30 mouse cellular contexts compared by ENCODE assay signal in the genomic region with DNA sequence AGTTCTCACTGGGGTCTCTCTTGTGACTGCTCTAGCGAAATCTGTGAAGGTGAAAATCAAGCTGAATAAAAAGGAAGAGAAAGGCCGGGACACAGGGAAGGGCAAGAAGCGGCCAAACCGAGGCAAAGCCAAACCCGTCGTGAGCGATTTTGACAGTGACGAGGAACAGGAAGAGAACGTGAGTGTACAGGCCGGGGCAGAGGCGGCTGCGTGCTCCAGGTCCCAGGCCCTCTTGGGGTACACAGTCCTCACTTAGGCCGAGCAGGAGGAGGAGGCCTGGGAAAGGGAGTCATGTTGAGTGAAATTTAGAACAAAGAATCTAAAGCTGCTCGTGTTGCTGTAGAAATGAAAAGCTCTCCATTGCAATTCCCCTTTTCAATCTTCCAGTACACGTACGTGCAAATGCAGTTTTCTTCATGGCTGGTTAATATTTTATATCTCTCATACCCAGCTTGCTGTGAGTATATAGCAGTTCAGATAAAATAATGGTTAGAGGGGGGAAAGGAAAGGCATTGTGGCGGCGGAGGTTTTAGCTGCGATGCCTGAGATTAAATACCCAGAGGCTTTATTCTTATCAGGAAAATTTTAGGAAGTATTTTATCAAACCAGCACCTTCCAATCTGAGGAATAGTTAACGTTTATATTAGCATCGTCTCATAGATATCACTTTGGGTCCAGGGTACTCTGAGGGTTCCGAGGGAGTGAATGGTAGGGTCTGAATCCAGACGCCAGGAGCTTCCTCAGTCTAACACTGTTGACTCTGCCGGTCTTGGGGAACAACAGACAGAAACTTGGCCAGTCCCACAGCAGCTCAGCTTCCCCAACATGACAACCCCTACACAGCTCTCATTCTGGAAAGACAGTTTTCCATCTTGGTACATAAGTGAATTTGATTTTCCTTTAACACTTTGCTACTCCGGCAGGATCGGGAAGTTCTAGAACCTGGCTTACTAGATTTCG.
DNase-seq lines count a peak whose midpoint lies in the region; ATAC-seq and TF ChIP-seq lines count a peak whose summit lies in the region.
"Had no signal": no experiment of that assay in that cellular context is flagged by ENCODE, and none has a peak within 500 bp of the region (broad histone marks: within the 10 kb centered on the region; RNA-seq: fewer than 3 reads in every experiment).

No protein-coding gene starts in this region.

- no peak for ATAC-seq in heart, embryonic 12.5 days (ENCODE audit: insufficient number of reproducible peaks, low FRiP score)
- no peak for ATAC-seq in neural tube, embryonic 13.5 days (ENCODE audit: low read depth)
- no peak for ATAC-seq in midbrain, embryonic 16.5 days
- ATAC-seq in kidney, embryonic 14.5 days (ENCODE audit: low FRiP score, low TSS enrichment), result no peak
- ATAC-seq in intestine, postnatal 0 days, result no peak
- ATAC-seq: forebrain, embryonic 14.5 days; liver, embryonic 12.5 days; liver, postnatal 0 days; Patski had no signal

- no peaks in the 10 kb centered on the region for H3K27me3 ChIP-seq in heart, embryonic 10.5 days (ENCODE audit: insufficient read depth, poor library complexity, severe bottlenecking)
- no peaks in the 10 kb centered on the region for H3K27me3 ChIP-seq in heart, embryonic 12.5 days (replicated peaks)
- H3K27me3 ChIP-seq in neural tube, embryonic 13.5 days, result no peaks in the 10 kb centered on the region
- H3K27me3 ChIP-seq in midbrain, embryonic 16.5 days (ENCODE audit: control insufficient read depth, insufficient read depth, low read depth, low read length), result no peaks in the 10 kb centered on the region
- H3K27me3 ChIP-seq in kidney, embryonic 14.5 days (ENCODE audit: control insufficient read depth, insufficient read depth, low read length), result no peaks in the 10 kb centered on the region
- H3K27me3 ChIP-seq in intestine, postnatal 0 days (replicated peaks; ENCODE audit: control insufficient read depth, insufficient read depth, low read length), result no peaks in the 10 kb centered on the region
- H3K27me3 ChIP-seq: CH12.LX; embryonic facial prominence, embryonic 12.5 days; heart, embryonic 13.5 days; liver, embryonic 12.5 days; neural tube, embryonic 12.5 days; Patski had no signal

- H3K27ac ChIP-seq in heart, embryonic 10.5 days, result peak overlapping the region; percentile 8; the same call in 1 of the 2 replicates
- no peak overlapping the region for H3K27ac ChIP-seq in heart, embryonic 12.5 days (ENCODE audit: poor library complexity, severe bottlenecking)
- peak overlapping the region; percentile 70; the same call in 1 of the 2 replicates for H3K27ac ChIP-seq in neural tube, embryonic 13.5 days (replicated peaks)
- H3K27ac ChIP-seq in midbrain, embryonic 16.5 days (ENCODE audit: low read length), result peak overlapping the region; percentile 73
- no peak overlapping the region for H3K27ac ChIP-seq in kidney, embryonic 14.5 days (ENCODE audit: low read depth, low read length)
- H3K27ac ChIP-seq in intestine, postnatal 0 days (ENCODE audit: low read depth, low read length), result no peak overlapping the region
- H3K27ac ChIP-seq: embryonic facial prominence, embryonic 12.5 days; heart, embryonic 13.5 days; hindbrain, embryonic 10.5 days; kidney, postnatal 0 days; liver, embryonic 12.5 days; neural tube, embryonic 12.5 days had no signal

- H3K36me3 ChIP-seq in heart, embryonic 10.5 days, result peaks cover 44% of the 10 kb centered on the region; the same call in 1 of the 2 replicates
- peaks cover 59% of the 10 kb centered on the region for H3K36me3 ChIP-seq in heart, embryonic 12.5 days
- peaks cover 77% of the 10 kb centered on the region for H3K36me3 ChIP-seq in neural tube, embryonic 13.5 days
- H3K36me3 ChIP-seq in midbrain, embryonic 16.5 days (ENCODE audit: control insufficient read depth, insufficient read depth, low read length), result peaks cover 24% of the 10 kb centered on the region
- H3K36me3 ChIP-seq in kidney, embryonic 14.5 days (ENCODE audit: control insufficient read depth, insufficient read depth, low read length), result peaks cover 42% of the 10 kb centered on the region
- H3K36me3 ChIP-seq in intestine, postnatal 0 days (ENCODE audit: control insufficient read depth, insufficient read depth), result peaks cover 43% of the 10 kb centered on the region

- H3K4me2 ChIP-seq in heart, embryonic 12.5 days, result no peak overlapping the region
- H3K4me2 ChIP-seq in neural tube, embryonic 13.5 days, result no peak overlapping the region
- H3K4me2 ChIP-seq in midbrain, embryonic 16.5 days (ENCODE audit: low read length), result no peak overlapping the region
- no peak overlapping the region for H3K4me2 ChIP-seq in kidney, embryonic 14.5 days (replicated peaks; ENCODE audit: low read depth, low read length)
- H3K4me2 ChIP-seq in intestine, postnatal 0 days (replicated peaks; ENCODE audit: low read depth), result no peak overlapping the region
- H3K4me2 ChIP-seq: embryonic facial prominence, embryonic 12.5 days; heart, embryonic 13.5 days; liver, embryonic 12.5 days; neural tube, embryonic 12.5 days had no signal

- no peak overlapping the region for H3K4me3 ChIP-seq in heart, embryonic 10.5 days
- no peak overlapping the region for H3K4me3 ChIP-seq in heart, embryonic 12.5 days
- no peak overlapping the region for H3K4me3 ChIP-seq in neural tube, embryonic 13.5 days
- no peak overlapping the region for H3K4me3 ChIP-seq in midbrain, embryonic 16.5 days (ENCODE audit: low read depth, low read length)
- no peak overlapping the region for H3K4me3 ChIP-seq in kidney, embryonic 14.5 days (ENCODE audit: low read length)
- no peak overlapping the region for H3K4me3 ChIP-seq in intestine, postnatal 0 days (ENCODE audit: low read depth, low read length)
- H3K4me3 ChIP-seq: embryonic facial prominence, embryonic 12.5 days; heart, embryonic 13.5 days; hindbrain, embryonic 10.5 days; liver, embryonic 12.5 days; neural tube, embryonic 12.5 days had no signal

- 59% methylated on average over 27 of the region's 27 CpGs for whole genome bisulfite sequencing in heart, embryonic 10.5 days
- WGBS in heart, embryonic 12.5 days, result 56% methylated on average over 27 of the region's 27 CpGs
- WGBS in neural tube, embryonic 13.5 days, result 87% methylated on average over 27 of the region's 27 CpGs
- 83% methylated on average over 27 of the region's 27 CpGs for WGBS in midbrain, embryonic 16.5 days
- whole genome bisulfite sequencing in kidney, embryonic 14.5 days, result 88% methylated on average over 27 of the region's 27 CpGs
- WGBS in intestine, postnatal 0 days, result 76% methylated on average over 27 of the region's 27 CpGs

- no peak for TF ChIP-seq CTCF in intestine, postnatal 0 days (IDR thresholded peaks at IDR 0.05; ENCODE audit: low read depth)

- H3K4me1 ChIP-seq in heart, embryonic 10.5 days, result 0 out of 2 replicates have a peak, but pooled peaks cover 4% of the 10 kb centered on the region
- H3K4me1 ChIP-seq in heart, embryonic 12.5 days (replicated peaks), result peaks cover 6% of the 10 kb centered on the region; the same call in 1 of the 2 replicates
- H3K4me1 ChIP-seq in neural tube, embryonic 13.5 days (replicated peaks), result peaks cover under 1% of the 10 kb centered on the region; the same call in 1 of the 2 replicates
- peaks cover 5% of the 10 kb centered on the region; the same call in 1 of the 2 replicates for H3K4me1 ChIP-seq in midbrain, embryonic 16.5 days (ENCODE audit: control insufficient read depth, insufficient read depth, low read length)
- no peaks in the 10 kb centered on the region for H3K4me1 ChIP-seq in kidney, embryonic 14.5 days (ENCODE audit: control insufficient read depth, insufficient read depth, low read length)
- 0 out of 2 replicates have a peak, but pooled peaks cover 3% of the 10 kb centered on the region for H3K4me1 ChIP-seq in intestine, postnatal 0 days (replicated peaks; ENCODE audit: control insufficient read depth, insufficient read depth, low read length)
- H3K4me1 ChIP-seq: embryonic facial prominence, embryonic 12.5 days; liver, embryonic 12.5 days; neural tube, embryonic 12.5 days had no signal

- H3K9ac ChIP-seq in heart, embryonic 12.5 days, result no peak overlapping the region
- H3K9ac ChIP-seq in neural tube, embryonic 13.5 days, result no peak overlapping the region
- H3K9ac ChIP-seq in midbrain, embryonic 16.5 days (ENCODE audit: low read depth, low read length), result 0 out of 2 replicates have a peak overlapping the region, but pooled peaks have one; percentile 34
- H3K9ac ChIP-seq in kidney, embryonic 14.5 days (ENCODE audit: low read depth, low read length), result no peak overlapping the region
- H3K9ac ChIP-seq in intestine, postnatal 0 days (ENCODE audit: low read depth, low read length), result no peak overlapping the region
- H3K9ac ChIP-seq: embryonic facial prominence, embryonic 12.5 days; heart, embryonic 13.5 days; liver, embryonic 12.5 days; liver, postnatal 0 days; neural tube, embryonic 12.5 days had no signal

- no peaks in the 10 kb centered on the region for H3K9me3 ChIP-seq in heart, embryonic 10.5 days
- no peaks in the 10 kb centered on the region; the same call in 1 of the 2 replicates for H3K9me3 ChIP-seq in heart, embryonic 12.5 days (replicated peaks)
- no peaks in the 10 kb centered on the region for H3K9me3 ChIP-seq in neural tube, embryonic 13.5 days
- no peaks in the 10 kb centered on the region for H3K9me3 ChIP-seq in midbrain, embryonic 16.5 days (replicated peaks; ENCODE audit: control insufficient read depth, low read length, poor library complexity, severe bottlenecking)
- H3K9me3 ChIP-seq in kidney, embryonic 14.5 days (ENCODE audit: control insufficient read depth, low read length), result no peaks in the 10 kb centered on the region
- H3K9me3 ChIP-seq in intestine, postnatal 0 days (ENCODE audit: control insufficient read depth), result no peaks in the 10 kb centered on the region
- H3K9me3 ChIP-seq: heart, embryonic 13.5 days; hindbrain, embryonic 10.5 days; liver, embryonic 12.5 days; neural tube, embryonic 12.5 days had no signal

- peak; percentile 68 for DNase-seq in heart, embryonic 10.5 days (ENCODE audit: low spot score)
- DNase-seq in neural tube, embryonic 10.5 days (ENCODE audit: extremely low spot score, low spot score), result no peak
- DNase-seq: adrenal gland, postnatal 10 days; cerebellum, adult 8-10 months; cerebellum, postnatal 36 days; embryo, embryonic 11 days; gastrocnemius, postnatal 25 days; heart, adult 11 months; heart, postnatal 14 days; kidney, adult 2 months; kidney, postnatal 4 days; layer of hippocampus, postnatal 36 days; left cerebral cortex, postnatal 4 days; liver, postnatal 0 days; lung, postnatal 4 days; right cerebral cortex, postnatal 14 days had no signal

Comparison
In these comparisons a context has a peak if more than half of its experiments do, and no peak if none do; other contexts are left out.
1. H3K27ac ChIP-seq: peak in heart, embryonic 10.5 days (single experiment), neural tube, embryonic 13.5 days (single experiment) and midbrain, embryonic 16.5 days (single experiment); none in heart, embryonic 12.5 days (single experiment), kidney, embryonic 14.5 days (single experiment) and intestine, postnatal 0 days (single experiment).